Mouse (Mus musculus) kidney, adult 8-10 months (tissue): ENCODE results near the gene Arhgef10l.

Experiments used
- DNase-seq, 2 experiments: peaks; one replicate each; pipeline ENCODE4 v3.0.0; 2022

Gene Arhgef10l

DNA sequence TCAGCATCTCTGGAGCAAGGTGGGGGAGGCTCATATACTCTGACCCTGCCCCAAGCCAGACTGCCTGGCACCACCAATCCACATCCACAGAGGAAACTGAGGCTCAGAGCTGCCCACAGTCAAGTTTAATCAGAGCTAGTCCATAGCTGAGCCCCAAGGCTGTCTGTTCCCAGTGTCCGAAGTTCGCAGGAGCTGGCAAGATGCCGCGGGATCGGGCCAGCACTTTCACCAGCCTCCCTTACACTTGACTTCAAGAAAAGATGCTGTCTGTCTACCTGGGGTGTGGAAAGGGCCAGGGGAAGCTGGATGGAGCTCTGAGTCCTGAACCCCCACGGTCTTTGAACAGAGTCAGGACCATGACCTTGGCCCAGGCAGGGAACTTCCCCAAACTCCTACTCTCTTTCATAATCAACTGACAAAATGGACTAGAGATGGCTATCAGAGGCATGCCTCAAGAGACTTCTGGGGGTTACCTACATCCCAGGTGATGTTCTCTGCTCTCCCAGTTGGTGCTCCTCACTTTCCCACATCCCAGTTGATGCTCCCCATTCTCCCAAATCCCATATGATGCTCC, 34.4 kb downstream of the Arhgef10l start:
- DNase-seq: peak; percentile 70 to 71

DNA sequence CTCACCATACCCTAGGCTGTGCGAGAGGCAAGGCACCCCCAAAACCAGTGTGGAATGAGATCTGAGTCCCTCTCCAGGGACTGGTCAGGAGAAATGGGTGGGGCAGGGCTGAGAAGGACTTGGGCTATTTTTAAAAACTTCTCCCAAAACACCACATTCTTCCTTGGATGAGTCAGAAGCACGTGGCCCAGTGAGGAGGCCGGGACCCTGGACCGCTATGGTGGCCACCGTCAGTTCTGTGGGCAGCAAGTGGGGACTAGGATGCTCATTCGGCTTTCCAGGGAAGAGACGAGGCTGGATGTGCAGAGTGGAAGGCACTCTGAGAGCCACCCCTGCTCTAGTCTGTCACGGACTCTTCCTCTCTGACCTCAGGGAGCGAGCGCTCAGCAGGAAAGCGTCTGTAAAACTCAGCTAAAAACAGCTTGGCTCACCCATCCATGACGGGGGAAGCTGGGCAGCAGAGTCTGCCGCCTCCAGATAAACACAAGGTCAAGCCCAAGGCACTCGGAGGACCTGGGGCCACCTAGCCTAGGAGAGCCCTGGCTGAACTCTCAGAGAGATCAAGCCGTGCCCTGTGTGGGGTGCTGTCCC, 35.1 kb downstream of the Arhgef10l start:
- peak; percentile 80 to 82 for DNase-seq

DNA sequence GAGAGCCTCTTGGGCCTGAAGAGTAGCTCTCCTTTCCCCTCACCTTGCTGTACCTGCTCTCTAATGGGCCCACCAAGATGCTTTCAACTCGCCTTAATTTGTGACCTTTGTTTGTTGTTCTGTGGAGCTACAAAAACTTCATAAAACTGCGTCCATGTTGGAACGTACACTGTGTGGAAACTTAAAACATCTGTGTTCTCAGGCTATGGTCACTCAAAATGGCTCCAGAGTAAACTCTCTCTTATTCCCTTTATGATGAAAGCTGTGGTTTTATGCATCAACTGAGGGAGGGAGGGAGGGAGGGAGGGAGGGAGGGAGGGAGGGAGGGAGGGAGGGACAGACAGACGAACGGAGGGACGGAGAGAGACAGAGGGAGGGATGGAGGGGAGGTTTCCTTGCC, 35.7 kb downstream of the Arhgef10l start:
- DNase-seq: no peak

GRCm38 (mm10) chr4:140628971-140629370, 36.8 kb downstream of the Arhgef10l start:
- DNase-seq: no peak

- DNase-seq: no peak
These were observed 37.3 kb downstream of the Arhgef10l start for GRCm38 (mm10) chr4:140628412-140628943.

GRCm38 (mm10) chr4:140625651-140626525, 39.9 kb downstream of the Arhgef10l start:
- peak in 1 of 2 experiments; percentile 55 for DNase-seq

DNA sequence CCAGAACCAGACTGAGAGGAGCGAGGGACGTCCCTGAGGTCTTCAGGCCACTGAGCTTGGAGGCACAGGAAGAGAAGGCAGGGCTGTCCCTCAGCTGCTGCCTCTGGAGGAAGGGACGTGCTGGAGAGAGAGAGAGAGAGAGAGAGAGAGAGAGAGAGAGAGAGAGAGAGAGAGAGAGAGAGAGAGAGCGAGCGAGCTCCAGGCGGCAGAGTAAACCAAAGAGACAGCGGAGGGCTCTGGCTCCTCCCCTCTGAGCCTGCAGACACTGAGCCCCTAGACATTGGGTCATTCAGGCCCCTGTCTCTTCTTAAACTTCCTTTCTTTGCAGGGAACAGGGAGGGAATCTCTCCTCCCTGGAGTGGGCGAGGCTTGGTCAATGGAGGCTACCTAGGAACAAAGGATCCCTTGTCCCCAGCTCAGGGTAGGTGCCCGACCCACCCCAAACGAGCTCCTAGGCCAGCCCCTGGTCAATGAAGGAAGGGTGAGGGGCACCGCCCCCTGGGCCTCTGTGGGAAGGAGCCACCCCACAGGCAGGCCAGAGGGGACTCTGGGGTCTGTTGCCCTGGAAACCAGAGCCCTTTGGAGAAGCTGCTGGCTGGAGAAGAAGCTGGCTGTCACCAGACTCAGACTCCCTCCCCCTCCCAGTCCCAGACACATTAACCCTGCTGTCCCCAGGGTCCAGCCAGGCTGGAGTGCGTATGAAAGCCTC, 41.2 kb downstream of the Arhgef10l start:
- DNase-seq: peak; percentile 50 to 60

GRCm38 (mm10) chr4:140624087-140624467, 41.7 kb downstream of the Arhgef10l start:
- peak; percentile 73 to 77 for DNase-seq

GRCm38 (mm10) chr4:140622819-140623218, 43.0 kb downstream of the Arhgef10l start:
- DNase-seq: peak in 1 of 2 experiments; percentile 25

GRCm38 (mm10) chr4:140620496-140620895, 45.3 kb downstream of the Arhgef10l start:
- DNase-seq: peak; percentile 85

- DNase-seq: peak; percentile 76 to 84
These were observed 48.1 kb downstream of the Arhgef10l start for GRCm38 (mm10) chr4:140617391-140618385.

GRCm38 (mm10) chr4:140616894-140617293, 48.9 kb downstream of the Arhgef10l start:
- peak; percentile 59 to 79 for DNase-seq

DNA sequence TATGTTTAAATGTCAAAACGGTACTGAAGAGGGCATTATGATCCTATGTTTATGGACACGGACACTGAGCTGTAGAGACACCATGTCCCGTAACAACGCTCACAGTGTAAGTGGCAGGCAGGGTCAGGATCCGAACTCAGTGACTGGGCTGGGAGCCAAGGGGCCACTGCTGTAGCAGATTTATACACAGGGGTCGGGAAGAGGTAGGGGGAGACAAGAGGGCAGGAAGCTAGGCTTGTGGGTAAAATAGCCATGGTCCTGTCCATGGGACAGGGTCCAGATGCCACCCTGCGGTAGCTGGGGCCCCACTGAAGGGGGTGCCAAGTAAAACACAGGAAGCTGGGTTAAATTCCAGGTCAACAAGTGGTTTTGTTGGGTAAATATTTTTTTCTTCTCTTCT, 49.6 kb downstream of the Arhgef10l start:
- DNase-seq: no peak

GRCm38 (mm10) chr4:140615771-140616170, 50.0 kb downstream of the Arhgef10l start:
- DNase-seq: no peak

DNA sequence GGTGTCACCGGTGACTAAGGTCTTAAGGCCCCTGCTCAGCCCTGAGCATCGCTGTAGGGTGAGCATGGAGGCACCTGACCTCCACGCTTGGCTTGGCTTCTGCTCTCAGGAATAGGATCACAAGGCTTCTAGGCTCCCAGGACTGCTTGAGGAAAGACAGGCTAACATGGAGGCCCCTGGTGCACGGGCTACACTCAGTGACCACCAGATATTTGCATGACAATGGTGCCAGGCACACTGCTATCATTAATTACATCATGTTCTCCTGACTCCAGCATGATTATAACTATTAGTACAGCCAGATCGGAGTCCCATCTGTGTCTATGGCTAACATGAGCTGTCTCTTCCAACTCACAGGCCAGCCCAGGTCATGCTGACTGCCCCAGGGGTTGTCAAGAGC, 51.3 kb downstream of the Arhgef10l start:
- DNase-seq: no peak

GRCm38 (mm10) chr4:140614145-140614544, 51.7 kb downstream of the Arhgef10l start:
- no peak for DNase-seq

GRCm38 (mm10) chr4:140610841-140611609, 54.8 kb downstream of the Arhgef10l start:
- no peak for DNase-seq

GRCm38 (mm10) chr4:140608228-140608720, 57.5 kb downstream of the Arhgef10l start:
- DNase-seq: no peak

- no peak for DNase-seq
These were observed 59.0 kb downstream of the Arhgef10l start for GRCm38 (mm10) chr4:140606779-140607178.

- DNase-seq: no peak
These were observed 59.6 kb downstream of the Arhgef10l start for GRCm38 (mm10) chr4:140606197-140606596.

- DNase-seq: no peak
These were observed 60.0 kb downstream of the Arhgef10l start for GRCm38 (mm10) chr4:140605790-140606189.
